ENCODE assay signal across 8 mouse cellular contexts in the genomic region with DNA sequence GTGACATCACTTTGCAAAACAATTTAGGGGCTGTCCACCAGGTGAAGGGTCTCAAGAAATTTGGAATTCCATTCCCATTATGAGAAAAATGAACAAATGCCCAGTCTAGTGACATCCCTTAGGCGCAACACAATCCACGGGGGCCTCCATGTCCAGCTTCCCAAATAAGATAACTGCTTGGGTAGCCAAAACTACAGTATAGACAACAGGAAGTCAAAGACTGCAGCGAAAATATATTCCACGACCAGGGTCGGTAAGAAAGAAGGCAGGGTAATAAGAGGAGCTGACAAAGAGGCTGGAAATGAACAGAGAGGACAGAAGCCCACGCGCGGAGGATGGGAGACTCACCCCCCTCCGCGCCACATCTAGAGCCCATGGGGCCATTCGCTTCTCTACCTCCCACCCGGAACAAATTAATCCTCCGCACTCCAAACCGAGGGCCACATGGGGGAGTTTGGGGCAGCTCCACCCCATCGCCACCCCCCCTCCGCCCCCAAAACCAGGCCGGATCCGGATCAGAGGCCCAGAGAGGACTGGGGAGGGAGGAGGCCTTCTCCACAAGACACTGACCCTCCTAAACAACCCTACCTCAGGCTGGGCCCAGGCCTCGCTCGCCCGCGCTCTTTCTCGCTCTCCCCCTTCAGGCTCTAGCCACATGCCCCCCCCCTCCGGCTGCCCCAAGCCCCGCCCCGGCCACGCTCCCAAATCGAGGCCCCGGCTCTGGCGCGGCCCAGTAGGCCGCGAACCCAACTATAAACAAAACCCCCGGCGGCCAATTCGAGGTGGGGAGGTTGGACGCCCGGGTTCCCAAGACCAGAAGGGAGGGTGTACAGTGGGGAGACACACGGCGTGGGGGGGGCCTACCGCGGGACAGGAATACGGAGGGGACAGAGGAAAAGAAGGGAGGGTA. TPM values are rescaled to one million over a fixed set of nuclear protein-coding genes. Genes with fewer than 3 reads are reported as not detected.
DNase-seq lines count a peak whose midpoint lies in the region; ATAC-seq and TF ChIP-seq lines count a peak whose summit lies in the region.

4933434E20Rik (plus strand) TSS at position 196 of the 910 bp plus-strand sequence.

- no peak for TF ChIP-seq CTCF in kidney, adult 2 months (conservative IDR thresholded peaks at IDR 0.05; ENCODE audit: insufficient read depth, insufficient read length, low read depth, low read length)
- peak; percentile 16; the same call in 1 of the 2 replicates for TF ChIP-seq CTCF in hindbrain, postnatal 0 days (IDR thresholded peaks at IDR 0.05; ENCODE audit: low read depth)

- peak within 1 kb of the TSS; percentile 73 for H3K4me2 ChIP-seq in hindbrain, postnatal 0 days (ENCODE audit: low read depth, low read length)

- no peaks in the 10 kb centered on the region for H3K27me3 ChIP-seq in kidney, adult 2 months (replicated peaks; ENCODE audit: control insufficient read depth, insufficient read depth, low read length)
- H3K27me3 ChIP-seq in hindbrain, postnatal 0 days (ENCODE audit: insufficient read depth, low read length) = no peaks in the 10 kb centered on the region

- H3K9me3 ChIP-seq in hindbrain, postnatal 0 days (ENCODE audit: low read length) = no peaks in the 10 kb centered on the region

- ATAC-seq in hindbrain, postnatal 0 days = peak; percentile 66

- H3K9ac ChIP-seq in hindbrain, postnatal 0 days (replicated peaks; ENCODE audit: low read length) = peak within 1 kb of the TSS; percentile 96

- H3K4me1 ChIP-seq in kidney, adult 2 months (ENCODE audit: control insufficient read depth, insufficient read depth, low read length) = peaks cover 3% of the 10 kb centered on the region
- H3K4me1 ChIP-seq in hindbrain, postnatal 0 days (ENCODE audit: insufficient read depth, low read length) = peaks cover 16% of the 10 kb centered on the region

- H3K36me3 ChIP-seq in kidney, adult 2 months (ENCODE audit: control insufficient read depth, insufficient read depth, low read length) = peaks cover 3% of the 10 kb centered on the region
- peaks cover 11% of the 10 kb centered on the region; the same call in 1 of the 2 replicates for H3K36me3 ChIP-seq in hindbrain, postnatal 0 days (ENCODE audit: insufficient read depth, low read length)

- intact Hi-C loops in left cerebral cortex, postnatal 36 days (cut with DNase I) = loop anchor here (2.0 to 10.0 kb wide), 3 partner anchors 27 to 277 kb away; partner anchors contain the start of genes Atp8b2 and Ube2q1

- peak within 1 kb of the TSS; percentile 84 for H3K27ac ChIP-seq in kidney, adult 2 months (ENCODE audit: insufficient read depth, low read depth, low read length)
- peak within 1 kb of the TSS; percentile 91 for H3K27ac ChIP-seq in hindbrain, postnatal 0 days

- DNase-seq in kidney, adult 2 months = peak; percentile 48
- no peak for DNase-seq in kidney, adult 11 months
- peak; percentile 68 for DNase-seq in embryo, embryonic 10.5 days (ENCODE audit: low spot score)
- DNase-seq in gastrocnemius, postnatal 10 days = peak; percentile 67
- peak; percentile 69 for DNase-seq in hindbrain, postnatal 0 days (ENCODE audit: low spot score)
- DNase-seq in left cerebral cortex, postnatal 36 days (ENCODE audit: low spot score in 2 of 2) = peak in 1 of 2 experiments; percentile 59
- peak; percentile 61 for DNase-seq in mesoderm, embryonic 11.5 days (ENCODE audit: low read depth, low spot score)
- peak; percentile 36 for DNase-seq in skeletal muscle tissue, adult 2 months (ENCODE audit: low read depth, low spot score)

- under 1% methylated on average over 40 of the region's 43 CpGs for WGBS in kidney, adult 2 months
- 1% methylated on average over 33 of the region's 43 CpGs for WGBS in hindbrain, postnatal 0 days

- peak within 1 kb of the TSS; percentile 92 for H3K4me3 ChIP-seq in kidney, adult 2 months (ENCODE audit: insufficient read depth, low read depth, low read length)
- peak within 1 kb of the TSS; percentile 70 for H3K4me3 ChIP-seq in hindbrain, postnatal 0 days (ENCODE audit: low read length)

- no peak for TF ChIP-seq POLR2A in kidney, adult 2 months (IDR thresholded peaks at IDR 0.05; ENCODE audit: low read depth, low read length)

RNA-seq across cellular contexts. Expression of gene 4933434E20Rik, which starts in this region (rescaled TPM):
- polyA plus RNA-seq in kidney, adult 2 months (2012; rRNA removed) = 53.0 and 56.2 TPM in 2 replicates
- total RNA-seq in gastrocnemius, postnatal 10 days (2021) = 10 to 100 TPM; 47.4 to 54.0 TPM
- total RNA-seq in hindbrain, postnatal 0 days (2014; rRNA removed) = 95.6 and 110 TPM in 2 replicates
- polyA plus RNA-seq in hindbrain, postnatal 0 days (2015; fragmentation: Nextera tagmentation; extraction: Ambion mirVana) = 228 and 254 TPM in 2 replicates
- 10 to 100 TPM; 91.4 to 93.6 TPM for total RNA-seq in left cerebral cortex, postnatal 36 days (2021)
